Mouse (Mus musculus) embryonic fibroblast, embryonic 13.5 days (primary cell): ENCODE data around the gene F12.

Experiments
- CTCF ChIP-seq: IDR thresholded peaks from 2 replicates; pipeline ENCODE4 v1.5.1; 2011; ENCODE audit warnings: mild to moderate bottlenecking, control low read depth, low read length, moderate library complexity, borderline replicate concordance; ENCODE audit not compliant: insufficient read depth
- POLR2A ChIP-seq: IDR thresholded peaks from 2 replicates; pipeline ENCODE4 v1.6.1; 2011; ENCODE audit warnings: low read depth, mild to moderate bottlenecking, control low read depth, low read length, moderate library complexity

- TF ChIP-seq POLR2A (no peak), CTCF (no peak)
Measured at GRCm38 (mm10) chr13:55429226-55429888, 2.8 kb upstream of the F12 start.
